Mouse (Mus musculus) erythroblast, embryonic 14.5 days (primary cell): Measurements from ENCODE around the gene Sv2b.

Source experiments
- GATA1 ChIP-seq: IDR thresholded peaks from 2 replicates; pipeline ENCODE4 v1.6.1; 2012; ENCODE audit warnings: low read length, inconsistent platforms, mixed read lengths
- TAL1 ChIP-seq: IDR thresholded peaks from 3 replicates; pipeline ENCODE4 v1.6.1; 2012; ENCODE audit warnings: low read length, inconsistent platforms, mixed read lengths

DNA sequence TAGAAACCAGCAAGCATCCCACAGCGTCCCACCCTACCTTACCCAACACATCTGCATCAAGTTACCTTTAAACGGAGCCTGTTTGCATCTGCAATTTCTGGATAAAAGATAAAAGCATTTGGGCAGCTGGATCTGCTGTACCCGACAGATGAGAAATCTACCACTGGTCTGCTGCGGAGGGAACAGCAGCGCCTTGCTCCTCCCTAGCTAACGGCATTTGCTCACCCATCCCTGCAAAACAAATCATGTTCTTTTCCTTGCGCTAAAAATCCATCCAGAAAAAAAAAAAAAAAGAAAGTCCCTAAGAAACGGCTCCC is 964 bp downstream of the Sv2b start:
- TF ChIP-seq TAL1 (no peak), GATA1 (no peak)
